Mouse (Mus musculus): ENCODE data around the gene Zfp710.
A peak's percentile ranks its signal among the peaks of the same experiment; 100 is the strongest.
"Not testable (repeated sequence)": the region's sequence is repeated elsewhere in the genome, so short reads cannot be mapped to it uniquely, and the experiment has no call there.

Zfp710 gene

DNA sequence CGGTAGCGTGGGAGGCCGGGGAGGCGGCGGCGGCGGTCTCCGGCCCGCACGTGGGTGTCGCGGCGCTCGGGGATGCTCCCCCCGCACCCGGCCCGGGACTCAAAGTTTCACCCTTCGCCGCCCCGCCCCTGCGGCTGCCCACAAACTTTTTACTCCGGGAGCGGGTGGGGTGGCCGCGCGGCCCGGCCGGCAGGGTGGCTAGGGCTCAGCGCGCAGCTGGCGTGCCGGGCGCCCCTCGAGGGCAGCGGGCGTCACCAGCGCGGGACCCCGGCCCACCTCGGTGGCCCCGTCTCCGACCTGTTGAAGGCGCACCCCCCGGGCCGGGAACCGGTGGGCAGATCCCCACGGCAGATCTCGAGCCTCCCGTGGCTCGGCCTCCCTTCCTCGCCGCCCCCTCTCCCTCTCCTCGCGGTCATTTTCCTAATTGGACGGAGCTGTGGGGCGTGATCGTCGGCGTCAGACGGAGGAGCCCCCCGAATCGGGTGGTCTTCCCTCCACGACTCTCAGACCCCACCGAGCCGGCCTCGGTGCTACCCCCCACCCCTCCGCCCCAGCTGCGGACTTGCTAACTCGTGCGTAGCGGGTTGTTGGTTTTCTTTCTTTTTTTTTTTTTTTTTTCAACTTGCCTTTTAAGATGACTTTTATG, 2.5 kb downstream of the Zfp710 start:
- peak; percentile 77 for DNase-seq

- DNase-seq: peak; percentile 47
Observed at GRCm38 (mm10) chr7:80027636-80028417, 3.2 kb downstream of the Zfp710 start.

- peak; percentile 9 for DNase-seq
Observed at GRCm38 (mm10) chr7:80028418-80028720, 3.8 kb downstream of the Zfp710 start.

DNA sequence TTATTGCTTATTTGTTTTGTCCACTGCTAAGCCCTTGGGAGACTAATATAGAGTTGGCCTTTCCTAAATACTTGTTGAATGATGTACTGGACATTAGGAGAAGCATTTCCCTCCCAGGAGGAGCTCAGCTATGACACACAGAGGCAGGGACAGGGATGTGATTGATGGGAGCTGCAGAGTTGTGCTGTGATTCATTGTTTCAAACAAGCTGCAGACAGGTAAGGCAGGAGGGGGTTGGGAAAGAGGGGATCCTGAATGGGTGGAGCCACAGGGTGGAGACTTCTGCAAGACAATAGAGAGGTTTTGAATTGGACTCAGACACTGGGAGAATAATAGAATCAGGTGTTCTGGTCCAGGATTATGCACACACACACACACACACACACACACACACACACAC, 5.4 kb downstream of the Zfp710 start:
- DNase-seq: no peak

DNA sequence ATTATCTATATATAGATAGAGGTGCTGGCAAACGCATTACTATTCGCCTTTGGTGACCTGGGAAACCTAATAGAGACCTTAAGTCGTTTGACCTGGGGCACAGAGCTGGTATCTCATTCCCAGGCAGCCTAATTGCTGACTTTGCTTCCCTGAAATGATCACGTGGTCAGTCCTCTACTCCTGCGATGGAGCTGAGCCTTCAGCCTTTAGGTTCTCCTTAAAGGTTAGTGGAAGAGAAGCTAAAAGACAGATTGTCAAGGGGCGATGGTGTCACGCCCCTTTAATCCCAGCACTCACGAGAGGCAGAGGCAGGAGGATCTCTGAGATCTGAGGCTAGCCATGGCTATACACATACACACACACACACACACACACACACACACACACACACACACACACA, 5.9 kb downstream of the Zfp710 start:
- no peak for DNase-seq

DNA sequence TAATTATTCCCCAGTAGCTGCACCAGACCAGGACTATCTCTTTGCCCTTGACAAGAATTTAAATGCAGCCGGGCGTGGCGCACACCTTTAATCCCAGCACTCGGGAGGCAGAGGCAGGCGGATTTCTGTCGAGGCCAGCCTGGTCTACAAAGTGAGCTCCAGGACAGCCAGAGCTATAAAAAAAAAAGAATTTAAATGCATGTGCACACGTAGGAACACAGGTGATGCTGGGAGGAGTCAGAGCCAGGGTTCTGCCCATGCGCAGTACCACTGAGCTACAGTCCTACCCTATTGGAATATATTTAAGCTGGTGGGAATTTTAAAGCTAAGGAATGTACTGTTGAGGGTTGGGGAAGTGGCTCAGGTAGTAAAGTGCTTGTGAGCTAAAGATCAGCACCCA, 6.4 kb downstream of the Zfp710 start:
- DNase-seq: no peak

DNA sequence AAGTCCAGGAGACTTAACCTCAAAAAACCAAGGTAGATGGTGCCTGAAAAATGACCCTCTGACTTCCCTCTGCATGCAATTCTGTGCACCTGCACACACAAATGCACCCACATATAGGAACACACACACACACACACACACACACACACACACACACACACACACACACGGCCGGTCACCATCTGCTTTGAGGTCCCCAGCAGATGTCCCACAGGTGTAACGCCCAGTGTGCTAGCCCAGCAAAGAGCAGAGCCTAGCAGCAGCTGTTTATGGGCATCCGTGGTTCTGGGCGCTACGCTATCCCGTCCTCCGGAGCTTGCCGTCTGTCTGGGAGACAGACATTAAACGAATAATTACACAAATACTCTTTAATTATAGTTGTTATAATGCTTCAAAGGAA, 6.9 kb downstream of the Zfp710 start:
- DNase-seq: no peak

DNA sequence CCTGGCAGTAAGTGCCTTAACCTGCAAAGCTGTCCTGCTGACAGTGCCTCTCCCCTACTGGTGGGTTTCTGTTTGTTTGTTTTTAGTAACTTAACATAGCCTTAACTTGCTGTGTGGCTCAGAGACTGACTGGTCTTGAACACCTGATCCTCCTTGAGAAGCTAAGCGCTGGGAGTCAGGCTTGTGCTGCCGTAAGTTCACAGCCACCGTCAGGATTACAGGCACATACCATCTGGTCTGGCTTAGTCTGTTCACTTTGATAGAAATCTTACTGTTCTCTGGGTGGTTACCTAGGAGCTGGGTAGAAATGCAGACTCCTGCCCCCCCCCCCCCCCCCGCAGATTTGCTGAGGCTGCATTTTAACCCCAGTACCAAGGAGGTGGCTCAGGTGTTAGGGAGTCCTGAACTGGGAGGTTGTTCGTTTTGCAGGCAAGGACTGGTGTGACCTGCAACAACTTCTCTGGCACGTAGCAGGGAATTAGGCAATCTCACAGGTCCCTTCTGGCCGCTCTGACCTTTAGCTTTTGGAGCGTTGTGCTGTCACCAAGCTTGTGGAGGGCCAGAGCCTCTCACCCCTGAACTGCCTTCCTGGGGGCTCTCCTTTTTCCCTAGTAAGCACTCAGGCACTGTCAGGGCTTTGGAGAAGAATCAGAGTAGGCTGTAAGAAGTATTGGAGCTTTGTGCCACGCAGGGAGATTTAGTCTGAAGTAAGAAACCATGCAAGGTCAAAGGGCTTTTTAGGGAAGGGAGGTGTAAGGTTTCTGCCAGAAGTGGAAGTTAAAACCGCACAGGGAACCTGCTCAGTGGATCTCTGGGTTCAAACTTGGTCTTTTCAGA, 7.8 kb downstream of the Zfp710 start:
- DNase-seq: peak; percentile 28

DNA sequence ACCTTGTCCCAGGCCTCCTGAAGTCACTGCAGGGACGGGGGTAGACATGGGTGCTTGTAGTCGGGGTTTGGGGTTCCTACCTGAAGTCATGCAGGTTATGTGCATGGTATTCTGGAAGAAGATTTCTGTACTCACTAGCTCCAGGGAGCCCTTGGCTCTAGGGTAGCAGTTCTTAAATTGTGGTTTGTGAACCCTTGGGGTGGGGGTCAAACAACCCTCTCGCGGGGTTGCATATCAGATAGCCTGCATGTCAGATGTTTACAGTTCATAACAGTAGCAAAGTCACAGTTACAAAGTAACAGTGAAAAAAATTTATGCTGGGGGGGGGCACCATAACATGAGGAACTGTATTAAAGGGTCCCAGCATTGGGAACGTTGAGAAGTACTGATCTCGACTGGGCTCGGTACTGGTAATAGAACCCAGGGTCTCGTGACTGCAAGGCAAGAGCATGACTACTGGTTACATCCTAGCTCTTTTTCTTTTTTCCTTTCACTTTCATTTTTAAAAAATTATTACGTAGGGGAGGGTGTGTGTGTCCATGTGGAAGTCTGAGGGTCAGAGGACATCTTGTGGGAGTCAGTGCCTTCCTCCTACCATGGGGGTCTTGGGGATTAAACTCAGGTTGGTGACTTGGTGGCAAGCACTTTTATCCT, 8.6 kb downstream of the Zfp710 start:
- peak; percentile 36 for DNase-seq

GRCm38 (mm10) chr7:80033771-80034170, 9.2 kb downstream of the Zfp710 start:
- no peak for DNase-seq

DNA sequence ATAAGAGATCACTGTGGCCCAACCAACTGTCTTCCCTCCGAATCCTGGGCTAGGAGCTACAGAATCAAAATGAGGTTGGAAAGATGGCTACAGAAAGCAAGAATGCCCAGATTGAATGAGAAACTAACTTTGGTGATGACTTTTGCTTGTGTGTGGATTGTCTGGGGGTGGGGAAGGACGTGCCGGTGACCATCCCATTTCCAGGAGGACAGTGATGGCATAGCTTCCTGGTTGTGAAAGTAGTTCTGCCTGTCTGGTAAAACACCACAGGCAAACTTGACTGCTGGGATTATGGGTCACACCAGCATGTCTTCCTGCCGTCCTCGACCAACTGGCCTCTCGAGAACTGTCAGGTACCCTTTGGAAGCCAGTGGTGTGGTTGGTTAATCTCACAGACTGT, 10.5 kb downstream of the Zfp710 start:
- DNase-seq: no peak

GRCm38 (mm10) chr7:80035748-80036147, 11.1 kb downstream of the Zfp710 start:
- DNase-seq: no peak

- DNase-seq: no peak
Observed at GRCm38 (mm10) chr7:80039699-80040098, 15.1 kb downstream of the Zfp710 start.

GRCm38 (mm10) chr7:80044170-80044569, 19.6 kb downstream of the Zfp710 start:
- no peak for DNase-seq

DNA sequence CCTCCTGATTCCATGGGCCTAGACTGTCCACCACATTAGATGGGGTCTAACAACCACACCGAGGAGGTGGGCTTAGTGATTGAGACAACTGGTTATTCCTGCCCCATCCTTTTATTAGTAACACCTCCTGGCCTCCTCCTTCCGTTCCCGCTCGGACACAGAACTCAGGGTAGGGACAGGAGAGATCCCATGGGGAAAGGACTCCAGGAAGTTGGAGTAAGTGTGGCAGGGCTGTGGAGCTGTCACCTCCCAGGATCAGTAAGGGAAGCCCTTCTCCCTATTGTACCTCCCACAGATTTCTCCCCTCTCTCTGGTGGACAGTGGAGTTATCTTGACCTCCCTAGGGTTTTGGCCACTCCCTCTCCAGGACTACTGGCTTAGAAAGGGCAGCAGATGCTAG, 22.4 kb downstream of the Zfp710 start:
- DNase-seq: no peak

- no peak for DNase-seq
Observed at GRCm38 (mm10) chr7:80049746-80050145, 25.1 kb downstream of the Zfp710 start.

DNA sequence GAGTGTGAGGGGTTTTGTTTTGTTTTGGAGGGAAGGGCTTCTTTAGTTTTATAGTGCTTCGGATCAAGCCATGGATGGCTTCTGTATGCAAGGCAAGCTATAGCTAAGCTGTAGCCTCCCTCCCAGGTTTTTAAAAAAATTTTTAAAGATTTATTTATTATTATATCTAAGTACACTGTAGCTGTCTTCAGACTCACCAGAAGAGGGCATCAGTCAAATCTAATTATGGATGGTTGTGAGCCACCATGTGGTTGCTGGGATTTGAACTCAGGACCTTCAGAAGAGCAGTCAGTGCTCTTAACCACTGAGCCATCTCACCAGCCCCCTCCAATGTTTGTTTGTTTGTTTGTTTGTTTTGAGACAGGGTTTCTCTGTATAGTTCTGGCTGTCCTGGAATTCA, 25.8 kb downstream of the Zfp710 start:
- DNase-seq: not testable (repeated sequence)

DNA sequence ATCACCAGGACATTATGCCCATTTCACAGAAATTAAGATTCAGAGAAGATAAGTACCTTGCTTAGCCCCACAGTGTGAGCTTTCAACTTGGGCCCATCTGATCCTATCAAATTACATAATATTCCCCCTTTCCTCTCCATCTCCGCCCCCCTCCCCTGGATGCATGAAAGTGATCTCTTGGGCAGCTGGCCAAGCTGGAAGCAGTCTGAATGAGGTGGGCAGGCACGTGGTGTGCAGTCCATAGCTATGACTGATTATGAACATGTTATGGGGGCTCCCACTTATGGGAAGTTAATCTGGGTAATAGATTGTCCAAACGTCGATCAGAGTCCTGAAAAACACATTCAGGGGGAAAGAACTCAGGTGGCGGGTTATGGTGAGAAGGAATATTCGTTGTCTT, 27.2 kb downstream of the Zfp710 start:
- DNase-seq: no peak

DNA sequence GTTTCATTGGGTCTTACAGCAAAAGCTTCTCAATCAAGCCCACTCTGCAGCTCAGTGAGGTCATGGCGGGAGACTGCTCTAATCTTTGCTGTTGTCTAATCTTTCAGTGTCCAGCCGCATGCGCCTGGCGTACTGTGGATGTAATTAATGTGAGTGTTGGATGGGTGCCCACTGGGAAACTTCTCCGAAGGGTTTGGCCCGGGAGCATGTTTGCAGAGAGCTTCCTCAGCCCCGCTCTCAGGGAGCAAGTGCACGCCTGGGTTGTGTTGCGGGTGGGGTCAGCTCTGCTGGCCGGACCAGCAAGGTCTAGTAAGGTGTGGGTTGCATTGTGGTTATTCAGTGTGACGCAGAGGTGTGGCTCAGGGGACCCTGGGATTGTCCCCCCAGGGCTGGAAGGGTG, 27.6 kb downstream of the Zfp710 start:
- DNase-seq: no peak

DNA sequence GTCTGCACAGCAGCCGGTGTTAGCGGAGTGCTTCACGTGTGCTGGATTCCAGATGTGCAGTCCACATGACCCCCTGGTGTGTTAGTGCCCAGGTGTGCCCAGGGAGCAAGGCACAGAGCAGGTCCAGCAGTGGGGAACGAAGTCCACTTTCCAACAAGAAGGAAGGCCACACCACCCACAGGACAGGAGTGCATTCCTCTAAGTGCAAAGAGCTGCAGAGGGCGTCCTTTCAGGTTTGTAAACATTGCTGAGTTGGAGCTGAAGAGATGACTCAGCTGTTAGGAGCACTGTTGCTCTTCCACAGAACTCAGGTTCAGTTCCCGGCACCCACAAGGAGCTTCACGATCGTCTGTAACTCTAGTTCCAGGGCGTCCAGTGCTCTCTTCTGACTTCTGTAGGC, 28.5 kb downstream of the Zfp710 start:
- no peak for DNase-seq

GRCm38 (mm10) chr7:80055781-80056180, 31.2 kb downstream of the Zfp710 start:
- DNase-seq: no peak

DNA sequence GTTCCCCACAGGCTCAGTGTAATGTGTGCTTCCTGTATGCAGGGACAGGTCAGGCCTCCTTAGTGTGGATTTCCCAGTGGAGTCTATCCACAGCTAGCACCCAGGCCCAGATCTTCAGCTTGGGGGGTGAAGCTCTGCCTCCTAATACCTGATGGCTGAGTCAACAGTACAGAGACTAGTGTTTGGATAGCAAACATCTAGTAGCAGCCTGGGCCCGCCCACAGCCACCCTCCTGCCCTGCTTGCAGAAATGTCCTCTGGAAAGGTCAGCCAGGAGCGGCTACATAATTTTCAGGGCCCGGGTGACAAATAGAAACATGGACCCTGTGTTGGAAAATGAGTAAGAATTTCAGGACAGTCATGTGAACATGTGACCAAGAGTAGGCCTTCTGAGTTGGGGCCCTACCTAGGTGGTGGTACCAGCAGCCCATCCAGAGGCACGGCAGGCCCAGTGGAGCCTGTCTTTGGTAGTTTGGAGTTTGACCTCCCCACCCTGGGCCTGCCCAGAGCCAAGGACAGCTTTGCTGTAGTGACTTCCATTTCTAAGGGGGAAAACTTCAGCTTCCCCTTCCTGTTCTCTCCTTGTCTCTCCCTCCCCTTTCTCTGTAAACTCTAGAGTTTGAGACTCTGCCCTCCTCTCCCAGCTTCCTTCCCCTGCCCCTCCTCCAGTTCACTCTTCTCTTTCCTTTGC, 32.5 kb downstream of the Zfp710 start:
- DNase-seq: no peak

DNA sequence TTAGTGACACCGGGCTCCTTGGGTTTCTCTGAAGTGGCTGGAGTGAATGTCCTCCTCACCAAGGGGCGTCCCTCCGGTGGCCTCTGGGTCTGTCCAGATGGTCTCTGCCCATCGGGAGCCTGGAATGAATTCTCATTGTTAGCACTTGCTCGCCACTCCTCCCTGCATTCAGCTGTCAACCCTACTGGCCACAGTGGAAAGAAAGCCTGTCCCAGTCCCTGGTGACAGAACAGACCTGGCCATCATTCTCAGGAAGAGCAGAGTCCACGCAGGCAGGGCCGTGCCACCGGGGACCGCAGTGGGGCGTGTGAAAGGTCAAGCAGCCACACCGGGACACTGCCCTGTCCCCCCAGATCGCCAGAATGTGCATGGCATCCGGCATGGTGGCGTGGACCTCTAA, 33.2 kb downstream of the Zfp710 start:
- no peak for DNase-seq
